Mouse (Mus musculus) neural tube, embryonic 14.5 days (tissue): ENCODE measurements around the gene Klf12. TPM values are rescaled to one million over a fixed set of nuclear protein-coding genes. Genes with fewer than 3 reads are reported as not detected.
A peak's percentile ranks its signal among the peaks of the same experiment; 100 is the strongest.

Experiments
- ATAC-seq: fragments of 200-750 bp; cut with Nextera tagmentation; 2 replicates; pipeline ENCODE4 v1.8.0; 2017; ENCODE audit warnings: low read depth, mild to moderate bottlenecking, moderate TSS enrichment, moderate library complexity
- H3K27ac ChIP-seq: fragments of 300-500 bp; sonication (generic); 2 replicates; pipeline ENCODE4 v1.5.1; 2014; ENCODE audit warnings: low read depth, mild to moderate bottlenecking, control low read depth, low read length, moderate library complexity, mixed read lengths
- H3K27me3 ChIP-seq: fragments of 300-500 bp; sonication (generic); 2 replicates; pipeline ENCODE4 v1.6.1; 2014; ENCODE audit warnings: low read length; ENCODE audit not compliant: control insufficient read depth, insufficient read depth
- H3K36me3 ChIP-seq: fragments of 300-500 bp; sonication (generic); 2 replicates; pipeline ENCODE4 v1.6.1; 2014; ENCODE audit warnings: low read length, mixed read lengths; ENCODE audit not compliant: control insufficient read depth, insufficient read depth
- H3K4me1 ChIP-seq: fragments of 300-500 bp; sonication (generic); 2 replicates; pipeline ENCODE4 v1.6.1; 2014; ENCODE audit warnings: low read length; ENCODE audit not compliant: control insufficient read depth, insufficient read depth
- H3K4me2 ChIP-seq: fragments of 300-500 bp; sonication (generic); 2 replicates; pipeline ENCODE4 v1.6.1; 2014; ENCODE audit warnings: mild to moderate bottlenecking, low read depth, low read length, control low read depth
- H3K4me3 ChIP-seq: fragments of 300-500 bp; sonication (generic); 2 replicates; pipeline ENCODE4 v1.5.1; 2014; ENCODE audit warnings: low read depth, low read length, control low read depth, mixed read lengths
- H3K9ac ChIP-seq: fragments of 300-500 bp; sonication (generic); replicated peaks from 2 replicates; pipeline ENCODE4 v1.6.1; 2014; ENCODE audit warnings: low read depth, mild to moderate bottlenecking, control low read depth, low read length, mixed read lengths
- H3K9me3 ChIP-seq: fragments of 300-500 bp; sonication (generic); 2 replicates; pipeline ENCODE4 v1.6.1; 2016; ENCODE audit warnings: low read length; ENCODE audit not compliant: control insufficient read depth
- WGBS: fragments of 180-500 bp; shearing (Covaris S2); extraction: QIAGEN DNeasy Blood & Tissue Kit; methylation state at CpG from one replicate; pipeline ENCODE4 v1.1.7; 2014; 5-methylcytosine and 5-hydroxymethylcytosine counted together
- polyA plus RNA-seq: library from polyadenylated mRNA; unstranded; fragments of >200 nt; fragmentation: Nextera tagmentation; extraction: Ambion mirVana; gene quantifications from 2 replicates; pipeline ENCODE4 v1.2.1, GENCODE M21; 2014

Gene Klf12
- 43.6 and 43.7 TPM in 2 replicates for polyA plus RNA-seq

DNA sequence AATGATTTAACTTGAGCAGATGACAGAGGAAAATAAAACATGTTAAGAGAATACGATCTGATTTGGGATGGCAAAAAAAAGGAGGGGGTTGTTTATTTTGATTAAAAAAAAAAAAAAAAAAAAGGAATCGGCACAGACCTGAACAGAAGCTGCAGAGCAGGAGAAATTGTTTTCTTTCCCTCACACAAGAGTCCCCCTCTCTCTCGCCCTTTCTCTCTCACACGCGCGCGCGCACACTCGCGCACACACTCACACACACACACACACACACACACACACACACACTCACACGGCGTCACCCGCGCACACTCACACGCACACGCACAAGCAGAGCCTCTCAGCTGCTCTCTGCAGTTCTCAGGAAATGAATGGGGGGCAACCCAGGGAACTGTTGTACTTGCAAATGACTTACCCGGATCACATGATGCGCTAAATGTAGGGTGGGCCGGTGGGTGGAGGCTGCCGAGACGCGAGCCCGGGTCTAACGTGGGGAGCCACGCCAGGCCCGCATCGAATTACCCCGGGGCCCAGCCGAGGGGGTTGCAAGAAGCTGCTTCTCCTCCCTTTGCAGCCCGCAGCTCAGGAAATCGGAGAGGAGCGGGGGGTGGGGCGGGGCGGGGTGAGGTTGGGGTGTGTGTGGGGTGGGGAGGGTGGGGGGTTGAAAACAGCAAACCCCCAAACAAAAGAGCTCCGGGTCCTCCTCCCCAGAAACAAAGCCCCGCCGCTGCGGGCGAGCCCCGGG is at the start of gene Klf12:
Gene Klf12, minus strand, starts transcription at position 561 of the 742 bp plus-strand sequence.
- H3K4me2 ChIP-seq, result peak within 1 kb of the TSS; percentile 73
- peak within 1 kb of the TSS; percentile 96 for H3K27ac ChIP-seq
- no peaks in the 10 kb centered on the region for H3K36me3 ChIP-seq
- H3K9ac ChIP-seq, result peak within 1 kb of the TSS; percentile 84
- WGBS, result under 1% methylated on average over 30 of the region's 40 CpGs
- H3K9me3 ChIP-seq, result no peaks in the 10 kb centered on the region
- peak within 1 kb of the TSS; percentile 55 for H3K4me3 ChIP-seq
- peaks cover 10% of the 10 kb centered on the region for H3K4me1 ChIP-seq
- ATAC-seq, result peak; percentile 85
- no peaks in the 10 kb centered on the region for H3K27me3 ChIP-seq

GRCm38 (mm10) chr14:100333369-100333768 is 48.9 kb upstream of the Klf12 start:
- Histone ChIP-seq H3K4me2 (no peak overlapping the region), H3K27ac (no peak overlapping the region), H3K9ac (no peak overlapping the region), H3K4me1 (no peaks in the 10 kb centered on the region), H3K27me3 (no peaks in the 10 kb centered on the region), H3K36me3 (no peaks in the 10 kb centered on the region), H3K4me3 (no peak overlapping the region), H3K9me3 (no peaks in the 10 kb centered on the region)
- 77% methylated on average over 2 of the region's 2 CpGs for WGBS
- no peak for ATAC-seq

DNA sequence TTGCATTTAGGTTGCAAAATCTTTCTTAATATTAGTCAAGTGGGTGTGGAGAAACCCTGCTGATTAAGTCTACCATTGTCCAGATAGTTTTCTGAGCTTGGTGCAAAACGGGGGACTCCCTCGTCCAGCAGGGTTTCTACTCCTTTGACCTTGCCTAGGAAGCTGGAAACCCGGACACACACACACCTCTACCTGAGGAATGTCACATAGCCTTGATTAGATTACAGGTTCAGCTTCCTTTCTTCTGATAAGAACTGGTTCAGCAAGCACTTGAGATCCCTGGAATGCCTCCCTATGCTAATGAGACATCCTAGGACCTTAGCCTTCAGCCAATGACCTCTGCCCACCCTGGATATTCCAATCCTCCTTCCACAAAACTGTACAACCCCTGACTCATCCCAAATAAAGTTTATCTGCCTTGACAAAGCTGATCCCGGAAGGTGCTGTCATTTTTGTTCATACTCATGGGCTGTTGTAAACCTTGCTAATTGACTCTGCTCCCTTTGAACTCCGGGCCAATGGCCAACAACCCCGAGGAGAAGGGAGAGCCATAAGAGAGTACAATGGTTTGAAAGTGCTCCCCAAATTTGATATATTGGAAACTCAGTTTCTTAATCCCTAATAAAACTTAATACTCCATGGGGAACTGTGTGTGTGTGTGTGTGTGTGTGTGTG is 44.3 kb upstream of the Klf12 start:
- Histone ChIP-seq H3K4me3 (no peak overlapping the region), H3K36me3 (no peaks in the 10 kb centered on the region), H3K27ac (no peak overlapping the region), H3K9ac (no peak overlapping the region), H3K9me3 (no peaks in the 10 kb centered on the region), H3K27me3 (no peaks in the 10 kb centered on the region), H3K4me2 (no peak overlapping the region), H3K4me1 (no peaks in the 10 kb centered on the region)
- WGBS, result 76% methylated on average over 6 of the region's 6 CpGs
- ATAC-seq, result no peak

- H3K4me3 ChIP-seq, result no peak overlapping the region
- H3K36me3 ChIP-seq, result no peaks in the 10 kb centered on the region
- no peaks in the 10 kb centered on the region; the same call in 1 of the 2 replicates for H3K9me3 ChIP-seq
- H3K4me2 ChIP-seq, result no peak overlapping the region
- no peak overlapping the region for H3K27ac ChIP-seq
- no peak for ATAC-seq
- no peaks in the 10 kb centered on the region for H3K4me1 ChIP-seq
- H3K9ac ChIP-seq, result no peak overlapping the region
- H3K27me3 ChIP-seq, result no peaks in the 10 kb centered on the region
- WGBS, result 94% methylated on average over 7 of the region's 7 CpGs
These were observed 39.8 kb upstream of the Klf12 start for GRCm38 (mm10) chr14:100324303-100324702.

DNA sequence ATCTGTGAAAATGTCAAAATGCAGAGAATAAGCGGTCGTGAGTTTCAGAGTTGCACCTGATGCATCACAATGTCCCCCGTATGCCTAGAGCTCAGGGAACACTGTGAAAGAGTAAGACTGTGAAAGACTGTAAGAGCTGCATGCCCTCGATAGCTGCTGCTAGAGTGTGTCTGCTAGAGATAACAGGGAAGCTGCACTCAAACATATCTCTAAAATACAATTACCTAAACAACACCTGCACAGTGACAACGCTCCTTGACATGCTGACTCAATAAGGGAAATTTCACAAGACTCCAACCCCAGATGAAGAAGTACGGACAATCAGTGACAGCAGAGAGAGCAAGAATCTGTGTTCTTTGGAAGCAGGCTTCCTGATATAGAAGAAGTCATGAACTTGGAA is 37.5 kb upstream of the Klf12 start:
- ATAC-seq, result no peak

DNA sequence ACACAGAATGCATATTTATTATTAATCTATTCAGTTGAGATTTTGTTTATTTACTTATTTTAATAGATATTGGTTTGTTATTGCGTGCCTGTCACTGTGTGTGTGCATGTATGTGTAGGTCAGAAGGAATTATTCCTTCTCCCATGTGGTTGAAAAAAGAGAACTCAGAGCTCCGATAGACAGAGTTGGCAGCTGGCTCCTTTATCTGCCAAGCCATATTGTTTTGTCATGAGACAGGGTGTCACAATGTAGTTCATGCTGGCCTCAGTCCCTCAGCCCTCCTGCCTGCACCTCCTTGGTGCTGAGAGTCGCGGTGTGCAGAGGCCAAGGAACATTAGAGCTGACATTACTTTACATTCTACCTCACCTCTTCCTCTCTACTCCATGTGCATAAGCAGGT is 32.3 kb upstream of the Klf12 start:
- Histone ChIP-seq H3K4me3 (no peak overlapping the region), H3K4me1 (no peaks in the 10 kb centered on the region), H3K9ac (no peak overlapping the region), H3K27ac (no peak overlapping the region), H3K27me3 (no peaks in the 10 kb centered on the region), H3K4me2 (no peak overlapping the region), H3K36me3 (no peaks in the 10 kb centered on the region), H3K9me3 (no peaks in the 10 kb centered on the region)
- ATAC-seq, result no peak
- WGBS, result 78% methylated on average over 4 of the region's 4 CpGs

More for the DNA sequence above, 37.5 kb upstream of the Klf12 start:
- Histone ChIP-seq H3K4me1 (no peaks in the 10 kb centered on the region), H3K4me3 (no peak overlapping the region), H3K27me3 (no peaks in the 10 kb centered on the region), H3K9ac (no peak overlapping the region), H3K4me2 (no peak overlapping the region), H3K36me3 (no peaks in the 10 kb centered on the region), H3K27ac (no peak overlapping the region), H3K9me3 (no peaks in the 10 kb centered on the region; the same call in 1 of the 2 replicates)
- 95% methylated on average over 6 of the region's 6 CpGs for WGBS

DNA sequence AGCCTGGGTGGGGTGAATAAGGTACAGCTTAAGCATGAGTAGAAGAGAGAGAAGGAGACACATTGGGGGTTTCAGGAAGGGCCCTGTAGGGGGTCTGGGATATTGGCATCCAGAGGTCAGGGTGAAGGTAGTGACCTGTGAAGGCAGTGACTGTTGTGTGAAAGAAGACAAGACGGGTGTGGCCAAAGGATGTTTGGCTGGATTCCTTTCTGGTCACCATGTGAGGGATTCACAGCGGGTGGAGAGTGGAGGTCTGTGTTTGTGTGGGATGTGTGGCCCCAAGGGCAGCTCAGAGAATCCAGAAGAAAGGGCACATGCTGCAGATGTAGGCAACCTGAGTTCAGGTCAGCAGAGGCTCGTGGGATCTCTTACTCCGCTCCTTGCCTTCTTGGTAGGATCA is 29.6 kb upstream of the Klf12 start:
- 74% methylated on average over 4 of the region's 4 CpGs for WGBS
- no peak overlapping the region for H3K9ac ChIP-seq
- ATAC-seq, result no peak

DNA sequence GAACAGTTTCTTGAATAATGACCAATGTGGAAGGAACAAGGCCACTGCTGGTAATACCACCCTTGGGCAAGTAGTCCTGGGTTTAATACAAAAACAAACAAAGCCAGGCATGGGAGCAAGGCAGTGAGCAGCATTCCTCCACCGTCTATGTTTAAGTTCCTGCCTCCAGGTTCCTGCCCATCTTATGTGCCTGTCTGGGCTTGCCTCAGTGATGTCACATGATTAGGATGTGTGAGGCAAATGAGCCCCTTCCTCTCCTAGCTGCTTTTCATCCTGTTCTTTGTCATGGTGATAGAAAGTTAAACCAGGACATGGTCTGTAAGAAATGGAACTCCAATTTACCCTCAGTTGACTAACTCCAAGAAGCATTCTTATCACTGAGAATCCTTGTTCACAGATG is 16.4 kb upstream of the Klf12 start:
- Histone ChIP-seq H3K9me3 (no peaks in the 10 kb centered on the region), H3K9ac (no peak overlapping the region), H3K4me2 (no peak overlapping the region), H3K4me3 (no peak overlapping the region), H3K27me3 (no peaks in the 10 kb centered on the region), H3K27ac (no peak overlapping the region), H3K4me1 (no peaks in the 10 kb centered on the region), H3K36me3 (no peaks in the 10 kb centered on the region)
- WGBS, result 75% methylated on average over 1 of the region's 1 CpGs
- no peak for ATAC-seq

More for the DNA sequence above, 29.6 kb upstream of the Klf12 start:
- H3K4me2 ChIP-seq, result no peak overlapping the region
- H3K27ac ChIP-seq, result no peak overlapping the region
- H3K4me1 ChIP-seq, result no peaks in the 10 kb centered on the region
- H3K4me3 ChIP-seq, result no peak overlapping the region
- no peaks in the 10 kb centered on the region for H3K9me3 ChIP-seq
- no peaks in the 10 kb centered on the region for H3K36me3 ChIP-seq
- no peaks in the 10 kb centered on the region for H3K27me3 ChIP-seq

GRCm38 (mm10) chr14:100298892-100299291 is 14.4 kb upstream of the Klf12 start:
- no peak overlapping the region for H3K4me3 ChIP-seq
- H3K36me3 ChIP-seq, result no peaks in the 10 kb centered on the region
- H3K27ac ChIP-seq, result no peak overlapping the region
- H3K9me3 ChIP-seq, result no peaks in the 10 kb centered on the region
- 64% methylated on average over 6 of the region's 6 CpGs for WGBS
- H3K4me2 ChIP-seq, result no peak overlapping the region
- H3K9ac ChIP-seq, result no peak overlapping the region
- no peaks in the 10 kb centered on the region for H3K4me1 ChIP-seq
- no peaks in the 10 kb centered on the region for H3K27me3 ChIP-seq
- no peak for ATAC-seq
